Mouse (Mus musculus): Measurements from ENCODE around the gene Gcdh.
"Not testable (repeated sequence)": the region's sequence is repeated elsewhere in the genome, so short reads cannot be mapped to it uniquely, and the experiment has no call there.

Gcdh gene

GRCm38 (mm10) chr8:84910551-84910950 lies 16.8 kb upstream of the Gcdh start:
- DNase-seq (ENCODE audit: low spot score in 2 of 2) = peak in 1 of 2 experiments; percentile 13

- DNase-seq (ENCODE audit: low spot score in 2 of 2) = peak; percentile 31 to 70
Measured at GRCm38 (mm10) chr8:84909949-84910348, 16.2 kb upstream of the Gcdh start.

GRCm38 (mm10) chr8:84909162-84909767 lies 15.5 kb upstream of the Gcdh start:
- peak; percentile 14 to 71 for DNase-seq (ENCODE audit: low spot score in 2 of 2)

- DNase-seq (ENCODE audit: low spot score in 2 of 2) = peak; percentile 96 to 98
Measured at GRCm38 (mm10) chr8:84908421-84909161, 14.9 kb upstream of the Gcdh start, which contains the start of gene Dnase2a. Gene Dnase2a (plus strand): TSS chr8:84908560.

- not testable (repeated sequence) for DNase-seq (ENCODE audit: low spot score in 2 of 2)
Measured at GRCm38 (mm10) chr8:84907979-84908378, 14.3 kb upstream of the Gcdh start.

GRCm38 (mm10) chr8:84907493-84907892 lies 13.8 kb upstream of the Gcdh start:
- peak in 1 of 2 experiments; percentile 15 for DNase-seq (ENCODE audit: low spot score in 2 of 2)

- DNase-seq (ENCODE audit: low spot score in 2 of 2) = peak in 1 of 2 experiments; percentile 18
Measured at GRCm38 (mm10) chr8:84907037-84907436, 13.3 kb upstream of the Gcdh start.

- peak in 1 of 2 experiments; percentile 12 for DNase-seq (ENCODE audit: low spot score in 2 of 2)
Measured at GRCm38 (mm10) chr8:84904351-84904750, 10.6 kb upstream of the Gcdh start.

- peak; percentile 95 to 99 for DNase-seq (ENCODE audit: low spot score in 2 of 2)
Measured at GRCm38 (mm10) chr8:84902920-84903661, 9.4 kb upstream of the Gcdh start.

- DNase-seq (ENCODE audit: low spot score in 2 of 2) = peak in 1 of 2 experiments; percentile 79
Measured at GRCm38 (mm10) chr8:84902367-84902919, 8.7 kb upstream of the Gcdh start.

GRCm38 (mm10) chr8:84901752-84902151 lies 8.0 kb upstream of the Gcdh start, which contains the start of gene Klf1:
Gene Klf1 (plus strand): TSS chr8:84901928.
- DNase-seq (ENCODE audit: low spot score in 2 of 2) = peak; percentile 74 to 82

- peak; percentile 81 to 83 for DNase-seq (ENCODE audit: low spot score in 2 of 2)
Measured at GRCm38 (mm10) chr8:84901071-84901470, 7.3 kb upstream of the Gcdh start.

GRCm38 (mm10) chr8:84895963-84896362 lies 2.2 kb upstream of the Gcdh start:
- DNase-seq (ENCODE audit: low spot score in 2 of 2) = no peak

- no peak for DNase-seq (ENCODE audit: low spot score in 2 of 2)
Measured at GRCm38 (mm10) chr8:84892993-84893708, 570 bp downstream of the Gcdh start.

- DNase-seq (ENCODE audit: low spot score in 2 of 2) = no peak
Measured at GRCm38 (mm10) chr8:84889141-84889540, 4.6 kb downstream of the Gcdh start.

- no peak for DNase-seq (ENCODE audit: low spot score in 2 of 2)
Measured at GRCm38 (mm10) chr8:84888280-84888679, 5.4 kb downstream of the Gcdh start.

- DNase-seq (ENCODE audit: low spot score in 2 of 2) = no peak
Measured at GRCm38 (mm10) chr8:84884728-84885127, 9.0 kb downstream of the Gcdh start.

- DNase-seq (ENCODE audit: low spot score in 2 of 2) = no peak
Measured at GRCm38 (mm10) chr8:84878915-84879314, 14.8 kb downstream of the Gcdh start.

GRCm38 (mm10) chr8:84877297-84878035 lies 16.3 kb downstream of the Gcdh start:
- DNase-seq (ENCODE audit: low spot score in 2 of 2) = no peak

GRCm38 (mm10) chr8:84874339-84874738 lies 19.4 kb downstream of the Gcdh start:
- no peak for DNase-seq (ENCODE audit: low spot score in 2 of 2)

GRCm38 (mm10) chr8:84873016-84873415 lies 20.7 kb downstream of the Gcdh start:
- no peak for DNase-seq (ENCODE audit: low spot score in 2 of 2)

Measured in spleen, postnatal 4 days (tissue).